Mouse (Mus musculus) retina, adult 2 months (tissue): Measurements from ENCODE around the gene Gm10100.
"Not testable (repeated sequence)": the region's sequence is repeated elsewhere in the genome, so short reads cannot be mapped to it uniquely, and the experiment has no call there.

Experiments
- DNase-seq: peaks from one replicate; pipeline ENCODE4 v3.0.0-alpha.2; 2012; ENCODE audit warnings: low read depth, low spot score

Gene Gm10100

GRCm38 (mm10) chr10:77752312-77752711 is 26.0 kb downstream of the Gm10100 start:
- not testable (repeated sequence) for DNase-seq

GRCm38 (mm10) chr10:77753448-77753847 is 27.2 kb downstream of the Gm10100 start:
- DNase-seq, result no peak

- not testable (repeated sequence) for DNase-seq
These were observed 33.3 kb downstream of the Gm10100 start, which contains the start of gene Gm3233 for GRCm38 (mm10) chr10:77759582-77759981. Gene Gm3233 (minus strand): TSS chr10:77759682.

GRCm38 (mm10) chr10:77769727-77770126 is 43.4 kb downstream of the Gm10100 start:
- no peak for DNase-seq

- not testable (repeated sequence) for DNase-seq
These were observed 44.9 kb downstream of the Gm10100 start, which contains the start of gene Gm3238 for GRCm38 (mm10) chr10:77771225-77771624. Gene Gm3238 (minus strand): TSS chr10:77771325.

- not testable (repeated sequence) for DNase-seq
These were observed 45.9 kb downstream of the Gm10100 start for GRCm38 (mm10) chr10:77772142-77772541.
